Mouse (Mus musculus): ENCODE measurements around the gene Gpr107. TPM values are rescaled to one million over a fixed set of nuclear protein-coding genes. Genes with fewer than 3 reads are reported as not detected.

The Gpr107 gene
- polyA plus RNA-seq, 1 experiment from 2014 or later: 41.4 TPM

DNA sequence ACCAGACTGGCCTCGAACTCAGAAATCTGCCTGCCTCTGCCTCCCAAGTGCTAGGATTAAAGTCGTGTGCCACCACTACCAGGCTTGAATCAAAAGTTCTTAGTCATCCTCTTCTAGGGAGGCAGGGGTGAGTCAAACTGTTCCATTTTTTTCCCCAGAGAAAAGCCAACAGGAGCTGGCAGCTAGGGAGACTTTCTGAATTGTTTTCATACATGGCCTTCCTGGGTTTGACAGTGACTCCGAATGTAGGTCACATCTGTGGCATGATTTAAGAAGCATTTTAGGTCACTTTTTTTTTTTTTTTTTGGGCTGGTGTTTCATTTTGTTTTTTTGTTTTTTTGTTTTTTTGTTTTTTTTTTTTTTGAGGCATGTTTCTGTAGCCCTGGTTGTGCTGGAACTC, 33.9 kb upstream of the Gpr107 start:
- Histone ChIP-seq H3K4me1 (0 out of 2 replicates have a peak, but pooled peaks cover 12% of the 10 kb centered on the region), H3K4me2 (no peak overlapping the region), H3K4me3 (replicated peaks) (no peak overlapping the region), H3K9me3 (no peaks in the 10 kb centered on the region), H3K27ac (no peak overlapping the region), H3K36me3 (replicated peaks) (no peaks in the 10 kb centered on the region), H3K9ac (no peak overlapping the region), H3K27me3 (no peaks in the 10 kb centered on the region)
- whole genome bisulfite sequencing: 81% methylated on average over 3 of the region's 3 CpGs
- ATAC-seq (ENCODE audit: low FRiP score): no peak

DNA sequence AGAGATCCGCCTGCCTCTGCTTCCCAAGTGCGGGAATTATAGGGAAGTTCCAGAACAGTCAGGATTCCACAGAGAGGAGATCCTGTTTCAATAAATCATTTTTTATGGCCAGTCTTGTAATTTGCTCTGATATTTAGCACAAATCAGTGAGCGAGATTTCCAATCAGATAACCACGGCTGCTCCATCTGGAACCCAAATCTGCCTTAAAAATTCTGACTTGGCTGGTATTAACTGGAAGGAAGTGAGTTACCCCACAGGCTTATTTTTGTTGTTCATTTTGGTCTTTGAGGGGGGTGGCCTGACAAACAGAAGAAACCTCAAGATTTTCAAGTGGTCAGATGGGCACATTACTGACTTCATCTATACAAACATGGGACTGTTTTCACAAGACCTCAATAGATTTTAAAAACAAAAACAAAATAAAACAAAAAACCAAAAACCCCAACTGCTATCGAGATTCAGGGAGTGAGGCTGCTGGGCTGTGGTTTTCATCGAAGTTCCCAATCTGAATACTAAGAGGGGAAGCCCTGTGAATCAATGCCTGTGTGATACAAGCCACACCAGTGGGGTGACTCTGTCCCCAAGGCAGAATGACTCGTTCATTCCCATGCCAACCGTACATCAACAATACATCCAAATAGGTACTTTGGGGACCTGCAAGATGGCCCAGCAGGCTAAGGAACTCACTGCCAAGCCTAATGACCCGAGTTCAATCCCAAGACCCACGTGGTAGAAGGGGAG, 33.3 kb upstream of the Gpr107 start:
- H3K36me3 ChIP-seq (replicated peaks): no peaks in the 10 kb centered on the region
- no peak overlapping the region for H3K9ac ChIP-seq
- no peak for ATAC-seq (ENCODE audit: low FRiP score)
- no peaks in the 10 kb centered on the region for H3K27me3 ChIP-seq
- H3K9me3 ChIP-seq: no peaks in the 10 kb centered on the region
- H3K4me1 ChIP-seq: 0 out of 2 replicates have a peak, but pooled peaks cover 12% of the 10 kb centered on the region
- H3K4me3 ChIP-seq (replicated peaks): no peak overlapping the region
- H3K27ac ChIP-seq: no peak overlapping the region
- WGBS: 91% methylated on average over 10 of the region's 10 CpGs
- no peak overlapping the region for H3K4me2 ChIP-seq

DNA sequence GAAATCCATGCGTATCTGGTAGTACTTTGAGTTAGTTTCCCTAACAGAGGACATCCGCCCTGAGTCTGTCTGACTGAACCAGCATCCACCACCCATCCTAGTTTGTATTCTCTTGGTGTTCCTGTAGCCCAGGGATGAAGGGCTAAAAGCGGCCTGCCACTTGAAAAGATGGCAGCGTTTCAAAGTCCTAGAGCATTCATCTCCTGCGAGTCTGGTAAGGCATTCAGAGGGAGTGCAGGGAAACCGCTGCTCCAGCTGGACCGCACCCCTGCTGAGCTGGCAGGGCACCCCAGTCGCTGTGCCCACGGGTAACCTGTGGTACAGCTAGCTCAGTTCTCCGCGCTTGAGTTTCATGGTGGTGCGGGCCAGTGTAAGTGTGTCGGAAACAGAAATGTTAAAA, 32.3 kb upstream of the Gpr107 start:
- Histone ChIP-seq H3K4me3 (replicated peaks) (no peak overlapping the region), H3K9ac (no peak overlapping the region), H3K4me2 (no peak overlapping the region), H3K27me3 (no peaks in the 10 kb centered on the region), H3K9me3 (no peaks in the 10 kb centered on the region), H3K36me3 (replicated peaks) (no peaks in the 10 kb centered on the region), H3K4me1 (0 out of 2 replicates have a peak, but pooled peaks cover 12% of the 10 kb centered on the region), H3K27ac (peak overlapping the region; percentile 27; the same call in 1 of the 2 replicates)
- 60% methylated on average over 13 of the region's 13 CpGs for WGBS
- ATAC-seq (ENCODE audit: low FRiP score): no peak

DNA sequence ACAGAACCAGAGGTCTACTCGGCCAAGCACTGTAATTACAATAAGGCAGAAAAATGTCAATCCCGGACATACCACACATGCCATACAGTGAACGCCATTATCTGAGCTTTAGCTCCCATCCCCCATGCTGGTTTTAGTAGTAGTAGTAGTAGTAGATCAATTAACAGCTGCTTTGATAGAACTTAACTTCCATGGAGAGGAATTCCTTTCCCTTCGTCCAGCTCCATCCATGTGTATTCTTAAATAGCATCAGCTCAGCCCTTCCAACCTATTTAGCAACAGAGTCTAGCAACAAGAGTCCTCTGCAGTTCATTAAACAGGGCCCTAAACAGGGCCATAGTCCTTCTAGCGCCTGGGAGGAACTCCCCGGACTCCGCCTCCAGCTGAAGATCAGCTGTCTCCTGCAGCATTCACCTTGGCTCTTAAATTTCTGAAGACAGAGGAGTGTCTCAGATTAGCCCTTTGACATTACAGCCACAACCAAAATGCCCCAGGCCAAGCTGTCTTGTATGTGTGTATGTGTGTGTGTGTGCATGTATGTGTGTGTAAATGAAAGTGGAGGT, 30.9 kb upstream of the Gpr107 start:
- ATAC-seq (ENCODE audit: low FRiP score): no peak
- 80% methylated on average over 7 of the region's 7 CpGs for WGBS

DNA sequence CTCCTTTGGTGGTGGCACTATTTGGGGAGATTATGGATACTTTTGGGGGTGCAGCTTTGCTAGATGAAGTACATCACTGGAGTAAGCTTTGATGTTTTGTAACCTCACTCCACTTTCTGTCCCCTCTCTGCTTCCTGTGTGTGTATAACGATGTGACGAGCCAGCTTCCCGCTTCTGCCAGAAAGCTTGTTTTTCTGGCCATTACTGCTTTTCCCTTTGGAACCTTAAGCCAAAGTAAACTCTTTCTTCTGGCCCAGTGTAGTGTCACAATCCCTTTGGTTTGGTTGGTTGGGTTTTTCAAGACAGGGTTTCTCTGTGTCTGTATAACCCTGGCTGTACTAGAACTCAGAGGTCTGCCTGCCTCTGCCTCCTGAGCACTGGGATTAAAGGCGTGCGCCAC, 29.3 kb upstream of the Gpr107 start:
- Histone ChIP-seq H3K27ac (no peak overlapping the region), H3K4me3 (replicated peaks) (no peak overlapping the region), H3K9ac (no peak overlapping the region), H3K36me3 (replicated peaks) (no peaks in the 10 kb centered on the region), H3K4me2 (no peak overlapping the region), H3K27me3 (no peaks in the 10 kb centered on the region), H3K9me3 (no peaks in the 10 kb centered on the region), H3K4me1 (peaks cover 11% of the 10 kb centered on the region; the same call in 1 of the 2 replicates)
- 94% methylated on average over 5 of the region's 5 CpGs for WGBS
- no peak for ATAC-seq (ENCODE audit: low FRiP score)

More for the DNA sequence above, 30.9 kb upstream of the Gpr107 start:
- Histone ChIP-seq H3K27ac (no peak overlapping the region), H3K4me1 (0 out of 2 replicates have a peak, but pooled peaks cover 10% of the 10 kb centered on the region), H3K27me3 (no peaks in the 10 kb centered on the region), H3K9me3 (no peaks in the 10 kb centered on the region), H3K9ac (no peak overlapping the region), H3K4me3 (replicated peaks) (no peak overlapping the region), H3K4me2 (no peak overlapping the region), H3K36me3 (replicated peaks) (no peaks in the 10 kb centered on the region)

DNA sequence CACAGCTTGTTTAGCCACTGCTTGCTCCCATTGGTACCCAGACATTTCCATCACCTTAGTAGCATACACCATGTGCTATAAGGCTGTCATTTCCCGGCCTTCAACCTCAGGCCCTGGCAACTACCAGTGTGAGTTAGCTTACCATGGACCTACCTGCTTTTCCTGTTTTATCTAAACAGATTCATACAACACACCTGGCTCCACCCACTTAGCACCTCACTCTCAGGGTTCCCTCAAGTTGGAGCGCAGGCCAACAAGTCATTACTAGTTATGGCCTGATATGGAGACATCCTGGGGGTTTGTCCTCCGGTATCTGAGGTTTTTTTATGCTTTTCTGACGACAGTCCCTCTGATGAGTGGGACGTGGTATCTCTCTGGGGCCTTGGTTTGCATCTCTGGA, 28.6 kb upstream of the Gpr107 start:
- Histone ChIP-seq H3K4me2 (no peak overlapping the region), H3K9ac (no peak overlapping the region), H3K4me1 (peaks cover 11% of the 10 kb centered on the region; the same call in 1 of the 2 replicates), H3K27ac (no peak overlapping the region), H3K4me3 (replicated peaks) (no peak overlapping the region), H3K27me3 (no peaks in the 10 kb centered on the region), H3K36me3 (replicated peaks) (no peaks in the 10 kb centered on the region), H3K9me3 (no peaks in the 10 kb centered on the region)
- no peak for ATAC-seq (ENCODE audit: low FRiP score)
- WGBS: 94% methylated on average over 5 of the region's 5 CpGs

DNA sequence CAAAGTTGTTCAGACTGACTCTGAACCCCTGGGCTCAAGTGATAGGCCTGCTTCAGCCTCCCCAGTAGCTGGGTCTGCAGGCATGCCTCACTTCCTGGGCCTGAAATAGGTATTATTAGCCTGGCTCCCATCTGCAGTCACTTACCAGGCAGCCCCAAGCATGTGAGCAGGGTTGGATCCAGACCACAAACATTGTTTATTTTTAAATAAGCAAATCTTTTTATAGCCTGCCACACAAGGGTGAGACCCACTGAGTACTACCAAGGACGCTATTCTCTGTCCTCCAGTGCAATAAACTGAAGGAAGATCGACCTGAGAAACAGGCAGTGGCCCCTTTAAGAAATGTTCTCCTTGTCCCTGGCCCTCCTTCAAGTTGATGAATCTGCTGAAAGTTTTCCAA, 27.4 kb upstream of the Gpr107 start:
- 73% methylated on average over 2 of the region's 2 CpGs for WGBS
- Histone ChIP-seq H3K4me2 (no peak overlapping the region), H3K9me3 (no peaks in the 10 kb centered on the region), H3K9ac (no peak overlapping the region), H3K4me3 (replicated peaks) (no peak overlapping the region), H3K36me3 (replicated peaks) (no peaks in the 10 kb centered on the region), H3K27ac (no peak overlapping the region), H3K27me3 (no peaks in the 10 kb centered on the region), H3K4me1 (peaks cover 7% of the 10 kb centered on the region; the same call in 1 of the 2 replicates)
- ATAC-seq (ENCODE audit: low FRiP score): no peak

DNA sequence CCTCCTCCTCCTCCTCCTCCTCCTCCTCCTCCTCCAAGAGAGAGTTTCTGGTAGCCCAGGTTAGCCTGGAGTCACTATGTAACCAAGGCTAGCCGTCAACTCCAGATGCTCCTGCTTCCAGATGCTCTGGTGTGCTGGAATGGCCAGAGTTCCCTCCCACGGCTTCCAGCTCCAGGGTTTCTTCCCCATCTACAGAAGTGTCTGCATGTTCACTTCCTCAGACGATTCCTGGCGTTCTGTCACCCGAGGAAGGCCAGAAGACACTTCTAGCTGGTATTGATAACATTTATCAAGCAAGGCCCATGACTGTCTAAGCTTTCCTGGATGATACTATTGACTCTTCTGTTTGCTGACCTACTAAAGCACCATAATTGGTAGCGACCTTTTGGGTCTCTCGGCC, 27.0 kb upstream of the Gpr107 start:
- Histone ChIP-seq H3K9me3 (no peaks in the 10 kb centered on the region), H3K9ac (no peak overlapping the region), H3K36me3 (replicated peaks) (no peaks in the 10 kb centered on the region), H3K4me2 (no peak overlapping the region), H3K27me3 (no peaks in the 10 kb centered on the region), H3K4me1 (peaks cover 4% of the 10 kb centered on the region; the same call in 1 of the 2 replicates), H3K27ac (no peak overlapping the region), H3K4me3 (replicated peaks) (no peak overlapping the region)
- WGBS: 81% methylated on average over 7 of the region's 7 CpGs
- ATAC-seq (ENCODE audit: low FRiP score): no peak

DNA sequence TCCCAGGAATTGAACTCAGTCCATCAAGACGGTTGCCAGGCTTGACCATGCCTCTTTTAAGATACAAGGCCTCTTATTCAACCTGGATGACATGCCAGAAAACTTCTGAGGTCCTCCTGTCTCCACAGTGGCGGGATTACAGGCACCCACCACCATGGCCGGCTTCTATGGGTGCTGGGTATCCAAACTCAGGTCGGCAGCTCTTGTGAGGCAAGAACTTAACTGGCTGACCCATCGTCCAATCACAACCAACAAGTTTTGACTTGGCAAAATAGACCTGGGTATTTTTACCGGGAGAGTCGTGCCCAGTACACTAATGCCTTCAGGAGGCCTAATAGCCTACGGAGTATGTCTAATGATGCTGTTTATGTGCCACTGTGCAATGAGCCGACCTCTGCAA, 26.1 kb upstream of the Gpr107 start:
- WGBS: 90% methylated on average over 9 of the region's 9 CpGs
- ATAC-seq (ENCODE audit: low FRiP score): no peak
- peaks cover 6% of the 10 kb centered on the region; the same call in 1 of the 2 replicates for H3K4me1 ChIP-seq
- no peak overlapping the region for H3K27ac ChIP-seq
- no peaks in the 10 kb centered on the region for H3K36me3 ChIP-seq (replicated peaks)
- no peaks in the 10 kb centered on the region for H3K27me3 ChIP-seq
- H3K4me2 ChIP-seq: no peak overlapping the region
- H3K9me3 ChIP-seq: no peaks in the 10 kb centered on the region
- no peak overlapping the region for H3K9ac ChIP-seq
- H3K4me3 ChIP-seq (replicated peaks): no peak overlapping the region

DNA sequence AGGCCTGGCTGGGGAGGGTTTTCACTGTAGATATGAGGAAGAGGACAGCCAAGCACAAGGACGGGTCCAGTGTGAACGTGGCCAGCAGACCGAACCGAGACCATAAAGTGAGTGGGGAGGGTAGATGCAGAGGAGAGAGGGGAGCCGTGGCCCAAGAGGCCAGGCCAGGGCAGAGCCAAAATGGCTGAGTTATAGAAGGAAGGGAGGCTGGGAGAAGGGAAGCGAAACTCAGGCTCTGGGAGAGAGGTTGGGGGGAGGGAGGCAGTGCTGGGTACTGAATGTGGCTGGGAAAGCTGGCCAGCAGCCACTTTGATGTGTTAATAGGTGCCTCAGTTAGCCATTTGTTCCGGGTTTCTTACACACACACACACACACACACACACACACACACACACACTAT, 24.9 kb upstream of the Gpr107 start:
- no peak overlapping the region for H3K4me3 ChIP-seq (replicated peaks)
- peaks cover 8% of the 10 kb centered on the region; the same call in 1 of the 2 replicates for H3K4me1 ChIP-seq
- no peak overlapping the region for H3K27ac ChIP-seq
- H3K36me3 ChIP-seq (replicated peaks): no peaks in the 10 kb centered on the region
- no peaks in the 10 kb centered on the region for H3K9me3 ChIP-seq
- H3K4me2 ChIP-seq: no peak overlapping the region
- H3K9ac ChIP-seq: no peak overlapping the region
- no peaks in the 10 kb centered on the region for H3K27me3 ChIP-seq
- 76% methylated on average over 7 of the region's 7 CpGs for WGBS
- no peak for ATAC-seq (ENCODE audit: low FRiP score)

DNA sequence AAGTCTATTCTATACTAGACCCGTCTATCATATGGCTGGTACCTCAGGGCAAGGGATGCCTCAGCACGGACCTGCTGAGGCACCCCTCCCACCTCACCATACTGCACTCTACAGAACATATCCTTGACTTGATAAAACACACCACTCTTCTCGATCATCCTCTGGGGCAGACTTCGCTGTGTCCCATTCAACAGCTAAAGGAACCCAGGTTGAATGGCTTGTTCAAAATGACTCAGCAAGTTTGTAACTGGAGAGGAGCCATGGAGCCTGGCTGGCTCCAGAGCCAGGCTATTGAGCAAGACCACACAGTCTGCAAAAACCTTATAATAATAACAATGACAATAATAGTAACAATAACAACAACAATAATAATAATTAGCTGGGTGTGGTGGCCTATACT, 24.2 kb upstream of the Gpr107 start:
- Histone ChIP-seq H3K36me3 (replicated peaks) (no peaks in the 10 kb centered on the region), H3K27ac (no peak overlapping the region), H3K9ac (no peak overlapping the region), H3K27me3 (no peaks in the 10 kb centered on the region), H3K4me2 (no peak overlapping the region), H3K4me3 (replicated peaks) (no peak overlapping the region), H3K9me3 (no peaks in the 10 kb centered on the region), H3K4me1 (peaks cover 11% of the 10 kb centered on the region; the same call in 1 of the 2 replicates)
- WGBS: 75% methylated on average over 4 of the region's 4 CpGs
- no peak for ATAC-seq (ENCODE audit: low FRiP score)

DNA sequence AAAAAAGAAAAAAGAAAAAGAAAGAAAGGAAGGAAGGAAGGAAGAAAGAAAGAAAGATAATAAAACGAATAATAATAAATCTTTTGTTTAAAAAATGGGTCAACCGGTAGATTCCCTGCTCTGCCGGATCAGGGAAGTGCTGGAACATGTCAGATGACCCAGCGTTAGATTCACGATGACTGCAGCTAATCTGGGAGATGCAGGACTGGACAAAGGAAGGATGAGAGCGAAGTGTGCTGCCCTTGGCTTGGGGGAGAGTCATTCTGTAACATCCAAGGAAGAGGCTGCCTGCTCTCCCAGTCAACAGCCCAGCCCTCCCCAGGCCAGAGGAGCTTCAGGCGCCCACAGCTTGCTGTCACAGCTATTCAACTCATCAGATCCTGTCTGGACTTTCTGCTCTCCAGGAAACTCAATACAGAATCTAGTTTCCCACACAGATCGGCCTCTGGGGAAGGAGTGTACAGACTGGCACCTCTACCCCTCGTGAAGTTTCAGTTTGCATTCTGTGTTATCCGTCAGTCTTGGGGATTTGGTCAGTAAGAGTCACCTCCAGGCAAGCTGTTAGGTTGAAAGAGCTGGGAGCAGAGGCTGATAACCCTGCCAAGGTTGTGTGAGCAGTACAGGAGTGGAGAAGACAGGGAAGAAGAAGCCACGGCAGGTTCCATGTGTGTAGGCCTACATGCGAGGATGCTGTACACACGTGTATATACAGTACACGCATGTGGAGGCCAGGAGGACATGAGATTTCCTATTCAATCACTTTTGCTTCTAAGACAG, 22.2 kb upstream of the Gpr107 start:
- 89% methylated on average over 14 of the region's 14 CpGs for WGBS
- H3K27me3 ChIP-seq: no peaks in the 10 kb centered on the region
- H3K4me2 ChIP-seq: no peak overlapping the region

More for the DNA sequence above, 22.2 kb upstream of the Gpr107 start:
- no peak overlapping the region for H3K27ac ChIP-seq
- no peak overlapping the region for H3K4me3 ChIP-seq (replicated peaks)
- ATAC-seq (ENCODE audit: low FRiP score): no peak
- H3K9me3 ChIP-seq: no peaks in the 10 kb centered on the region
- H3K9ac ChIP-seq: no peak overlapping the region
- H3K36me3 ChIP-seq (replicated peaks): no peaks in the 10 kb centered on the region
- H3K4me1 ChIP-seq: peaks cover 11% of the 10 kb centered on the region; the same call in 1 of the 2 replicates
